Mouse (Mus musculus) small intestine, adult 2 months (tissue): ENCODE measurements around the gene Tmem190. TPM values are rescaled to one million over a fixed set of nuclear protein-coding genes. Genes with fewer than 3 reads are reported as not detected.
"Not testable (repeated sequence)": the region's sequence is repeated elsewhere in the genome, so short reads cannot be mapped to it uniquely, and the experiment has no call there.

Experiments used
- H3K27ac ChIP-seq: fragments of 200-500 bp; 2 replicates; pipeline ENCODE4 v1.5.1; 2012; ENCODE audit warnings: low read depth, low read length, control low read depth, inconsistent platforms; ENCODE audit not compliant: insufficient read depth
- H3K27me3 ChIP-seq: fragments of 200-500 bp; 2 replicates; pipeline ENCODE4 v1.6.1; 2012; ENCODE audit warnings: mild to moderate bottlenecking, moderate library complexity, low read length, inconsistent platforms; ENCODE audit not compliant: control insufficient read depth, insufficient read depth
- H3K36me3 ChIP-seq: fragments of 200-500 bp; 2 replicates; pipeline ENCODE4 v1.6.1; 2012; ENCODE audit warnings: mild to moderate bottlenecking, low read length, control low read depth, inconsistent platforms; ENCODE audit not compliant: control insufficient read depth, insufficient read depth
- H3K4me1 ChIP-seq: fragments of 200-500 bp; 2 replicates; pipeline ENCODE4 v1.6.1; 2012; ENCODE audit warnings: low read length, inconsistent platforms, mixed read lengths; ENCODE audit not compliant: control insufficient read depth, insufficient read depth, insufficient read length
- H3K4me3 ChIP-seq: fragments of 200-500 bp; 2 replicates; pipeline ENCODE4 v1.5.1; 2012; ENCODE audit warnings: low read depth, mild to moderate bottlenecking, control low read depth, inconsistent platforms, low read length, moderate library complexity
- CTCF ChIP-seq: fragments of 200-500 bp; IDR thresholded peaks from 2 replicates; pipeline ENCODE4 v1.5.1; 2012; ENCODE audit warnings: low read depth, mild to moderate bottlenecking, control low read depth, inconsistent platforms, low read length, moderate library complexity, mixed read lengths; ENCODE audit not compliant: insufficient replicate concordance, insufficient read length; ENCODE audit errors: extremely low read depth
- POLR2A ChIP-seq: fragments of 200-500 bp; IDR thresholded peaks from 2 replicates; pipeline ENCODE4 v1.6.1; 2012; ENCODE audit warnings: low read depth, mild to moderate bottlenecking, control low read depth, inconsistent platforms, low read length, moderate library complexity
- WGBS: fragments of 180-500 bp; shearing (Covaris S2); methylation state at CpG from one replicate; pipeline ENCODE4 v1.1.7; 2018; 5-methylcytosine and 5-hydroxymethylcytosine counted together
- polyA plus RNA-seq: library from polyadenylated mRNA; depleted of rRNA; stranded (reverse); fragments of >200 nt; gene quantifications from 2 replicates; pipeline ENCODE4 v1.2.3, GENCODE M21; 2012

Tmem190 gene
- polyA plus RNA-seq, 1 experiment, result not detected

DNA sequence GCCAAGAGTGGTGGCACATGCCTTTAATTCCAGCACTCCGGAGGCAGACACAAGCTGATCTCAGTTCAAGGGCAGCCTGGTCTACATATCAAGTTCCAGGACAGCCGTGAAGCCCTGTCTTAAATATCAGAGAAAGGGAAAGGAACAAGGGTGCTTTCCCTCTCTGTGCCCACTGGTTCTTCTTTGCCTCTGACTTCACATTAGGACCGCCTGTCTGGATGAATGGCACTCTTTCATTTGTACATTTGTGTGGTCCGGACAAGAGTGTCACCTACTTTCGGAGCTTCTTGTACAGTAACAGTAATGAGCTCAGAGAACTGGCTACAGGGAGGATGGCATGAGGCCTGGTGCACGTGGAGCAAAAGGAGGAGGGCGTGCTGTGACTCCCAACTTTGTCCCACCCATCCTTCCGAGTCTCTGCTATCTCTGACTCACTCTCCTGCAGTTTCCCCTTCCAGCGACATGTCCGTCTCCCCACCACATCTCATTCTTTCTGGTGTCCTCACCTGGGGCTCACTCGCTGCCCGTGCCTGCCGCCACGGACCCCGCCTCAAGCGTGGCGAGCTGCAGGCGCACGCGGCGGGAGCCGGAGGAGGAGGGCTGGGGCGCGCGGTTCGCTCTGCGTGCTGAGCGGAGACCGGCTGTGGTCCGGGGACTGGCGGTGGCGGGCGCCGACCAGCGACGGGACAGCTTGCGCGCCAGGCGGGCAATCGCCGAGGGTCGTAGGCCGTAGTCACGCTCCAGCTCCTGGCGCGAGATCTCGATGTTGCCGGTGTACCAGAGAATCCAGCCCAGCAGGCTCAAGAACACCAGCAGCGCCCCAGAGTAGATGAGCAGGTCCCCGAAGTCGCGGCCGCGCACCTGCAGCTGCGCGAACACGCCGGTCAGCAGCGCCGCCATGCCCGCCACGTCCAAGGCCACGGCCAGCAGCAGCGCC, 6.0 kb downstream of the Tmem190 start:
- H3K4me1 ChIP-seq, result peaks cover 7% of the 10 kb centered on the region; the same call in 1 of the 2 replicates
- WGBS, result 1% methylated on average over 64 of the region's 64 CpGs
- peak overlapping the region; percentile 77 for H3K27ac ChIP-seq
- TF ChIP-seq POLR2A (no peak), CTCF (no peak)
- H3K27me3 ChIP-seq, result no peaks in the 10 kb centered on the region
- peaks cover 8% of the 10 kb centered on the region for H3K36me3 ChIP-seq
- peak overlapping the region; percentile 81 for H3K4me3 ChIP-seq

- no peaks in the 10 kb centered on the region for H3K27me3 ChIP-seq
- H3K4me1 ChIP-seq, result peaks cover 7% of the 10 kb centered on the region; the same call in 1 of the 2 replicates
- H3K36me3 ChIP-seq, result peaks cover 9% of the 10 kb centered on the region
- WGBS, result 4% methylated on average over 40 of the region's 40 CpGs
- peak within 1 kb of the TSS; percentile 84 for H3K27ac ChIP-seq
- peak within 1 kb of the TSS; percentile 81 for H3K4me3 ChIP-seq
- TF ChIP-seq POLR2A (no peak; the same call in none of the 2 replicates), CTCF (no peak)
Observed at GRCm38 (mm10) chr7:4789436-4789935, 6.7 kb downstream of the Tmem190 start, which contains the start of gene Tmem238. TSS of gene Tmem238 (minus strand) at chr7:4789656.

GRCm38 (mm10) chr7:4792278-4793212, 9.8 kb downstream of the Tmem190 start, which contains the start of gene Rpl28:
TSS of gene Rpl28 (plus strand) at chr7:4792874.
- WGBS, result under 1% methylated on average over 54 of the region's 54 CpGs
- Histone ChIP-seq H3K27ac (peak within 1 kb of the TSS; percentile 97), H3K27me3 (no peaks in the 10 kb centered on the region), H3K4me1 (peaks cover 7% of the 10 kb centered on the region; the same call in 1 of the 2 replicates), H3K4me3 (peak within 1 kb of the TSS; percentile 88), H3K36me3 (peaks cover 20% of the 10 kb centered on the region)
- no peak for TF ChIP-seq CTCF
- peak; percentile 85; the same call in 1 of the 2 replicates for TF ChIP-seq POLR2A

DNA sequence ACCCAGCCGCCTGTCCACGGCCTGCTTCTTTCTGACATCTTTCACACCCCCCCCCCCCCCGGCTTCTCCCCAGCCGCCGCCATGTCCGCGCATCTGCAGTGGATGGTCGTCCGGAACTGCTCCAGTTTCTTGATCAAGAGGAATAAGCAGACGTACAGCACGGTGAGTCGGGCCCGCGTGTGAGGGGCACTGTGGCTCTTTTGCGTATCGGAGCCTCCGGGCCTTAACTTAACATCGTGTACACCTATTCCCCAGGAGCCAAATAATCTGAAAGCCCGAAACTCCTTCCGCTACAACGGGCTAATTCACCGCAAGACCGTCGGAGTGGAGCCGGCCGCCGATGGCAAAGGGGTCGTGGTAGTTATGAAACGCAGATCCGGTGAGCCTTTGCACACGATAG, 10.5 kb downstream of the Tmem190 start:
- H3K27ac ChIP-seq, result peak overlapping the region; percentile 90; the same call in 1 of the 2 replicates
- under 1% methylated on average over 31 of the region's 31 CpGs for WGBS

GRCm38 (mm10) chr7:4793674-4794073, 10.9 kb downstream of the Tmem190 start:
- H3K4me1 ChIP-seq, result peaks cover 7% of the 10 kb centered on the region; the same call in 1 of the 2 replicates
- H3K36me3 ChIP-seq, result peaks cover 20% of the 10 kb centered on the region
- H3K4me3 ChIP-seq, result peak overlapping the region; percentile 88
- 0 out of 2 replicates have a peak overlapping the region, but pooled peaks have one; percentile 25 for H3K27ac ChIP-seq
- 27% methylated on average over 4 of the region's 4 CpGs for WGBS
- H3K27me3 ChIP-seq, result no peaks in the 10 kb centered on the region
- TF ChIP-seq CTCF (no peak), POLR2A (no peak)

More for the DNA sequence above, 10.5 kb downstream of the Tmem190 start:
- not testable (repeated sequence) for H3K4me1 ChIP-seq, H3K27me3 ChIP-seq
- peak overlapping the region; percentile 88 for H3K4me3 ChIP-seq
- peaks cover 20% of the 10 kb centered on the region for H3K36me3 ChIP-seq

GRCm38 (mm10) chr7:4794631-4795168, 12.0 kb downstream of the Tmem190 start:
- Histone ChIP-seq H3K27me3 (no peaks in the 10 kb centered on the region), H3K27ac (0 out of 2 replicates have a peak overlapping the region, but pooled peaks have one; percentile 6), H3K36me3 (peaks cover 20% of the 10 kb centered on the region), H3K4me1 (peaks cover 5% of the 10 kb centered on the region; the same call in 1 of the 2 replicates), H3K4me3 (no peak overlapping the region)
- TF ChIP-seq POLR2A (no peak), CTCF (no peak)
- 59% methylated on average over 3 of the region's 3 CpGs for WGBS
